Mouse (Mus musculus): ENCODE results near the gene Gtf2f1. TPM values are rescaled to one million over a fixed set of nuclear protein-coding genes. Genes with fewer than 3 reads are reported as not detected.

Gene Gtf2f1
- polyA plus RNA-seq, 1 experiment, result 61.6 TPM

DNA sequence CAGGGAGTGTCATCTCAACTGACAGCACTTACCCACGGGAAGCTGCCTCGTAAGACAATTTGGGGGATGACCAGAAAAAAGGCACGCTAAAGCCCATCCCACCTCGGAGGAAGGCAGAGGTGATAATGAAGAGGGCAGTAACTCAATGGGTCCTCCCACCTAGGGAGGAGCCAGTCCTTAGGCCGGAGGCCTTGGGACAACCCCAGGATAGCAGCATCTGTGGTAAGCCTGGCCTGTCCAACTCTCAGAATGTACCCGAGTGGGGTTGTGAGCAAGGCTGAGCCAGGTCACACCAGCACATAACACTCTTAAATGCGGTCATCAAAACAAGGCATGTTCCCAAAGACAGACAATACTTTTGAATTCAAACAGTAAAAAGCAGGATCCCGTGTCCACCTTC lies 18.6 kb upstream of the Gtf2f1 start:
- peak overlapping the region; percentile 95 for H3K4me2 ChIP-seq (ENCODE audit: low read depth)
- no peak overlapping the region for H3ac ChIP-seq (ENCODE audit: control insufficient read depth, insufficient read length)
- no peaks in the 10 kb centered on the region for H3K27me3 ChIP-seq (ENCODE audit: control insufficient read depth, insufficient read depth, insufficient read length)
- H3K4me3 ChIP-seq, result peak overlapping the region; percentile 68
- H3K36me3 ChIP-seq (ENCODE audit: control insufficient read depth, insufficient read depth), result peaks cover 20% of the 10 kb centered on the region
- H3K79me2 ChIP-seq (ENCODE audit: control insufficient read depth, insufficient read depth), result peaks cover 42% of the 10 kb centered on the region
- TF ChIP-seq CEBPB (IDR thresholded peaks at IDR 0.05; ENCODE audit: insufficient read depth, poor library complexity, severe bottlenecking) (no peak), POLR2A (IDR thresholded peaks at IDR 0.05; ENCODE audit: insufficient read length, low read depth) (peak; percentile 14)

DNA sequence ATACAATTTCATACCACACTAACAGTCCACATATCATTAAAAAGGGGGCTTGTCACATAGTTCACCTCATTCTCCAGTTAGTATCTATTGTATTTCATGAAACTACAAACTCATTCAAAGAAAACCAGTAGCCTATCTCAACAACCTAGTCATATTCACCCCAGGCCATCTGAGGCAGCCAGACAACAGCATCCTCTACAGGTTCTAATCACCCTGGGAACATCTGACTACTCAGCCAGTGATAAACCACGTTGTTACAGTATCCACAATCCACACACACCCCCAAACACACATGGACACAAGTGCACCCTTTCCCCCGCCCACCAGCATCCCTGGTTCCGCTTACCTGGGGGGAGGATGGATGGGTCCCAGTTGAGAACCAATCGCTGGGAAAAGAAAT lies 16.4 kb upstream of the Gtf2f1 start:
- no peak for TF ChIP-seq POLR2AphosphoS2 (IDR thresholded peaks at IDR 0.05; ENCODE audit: insufficient read length, low read depth)
- TF ChIP-seq MYOD1 (IDR thresholded peaks at IDR 0.05; ENCODE audit: control insufficient read depth in 1 of 3, insufficient read length in 2 of 3, low read depth in 2 of 3), result no peak

DNA sequence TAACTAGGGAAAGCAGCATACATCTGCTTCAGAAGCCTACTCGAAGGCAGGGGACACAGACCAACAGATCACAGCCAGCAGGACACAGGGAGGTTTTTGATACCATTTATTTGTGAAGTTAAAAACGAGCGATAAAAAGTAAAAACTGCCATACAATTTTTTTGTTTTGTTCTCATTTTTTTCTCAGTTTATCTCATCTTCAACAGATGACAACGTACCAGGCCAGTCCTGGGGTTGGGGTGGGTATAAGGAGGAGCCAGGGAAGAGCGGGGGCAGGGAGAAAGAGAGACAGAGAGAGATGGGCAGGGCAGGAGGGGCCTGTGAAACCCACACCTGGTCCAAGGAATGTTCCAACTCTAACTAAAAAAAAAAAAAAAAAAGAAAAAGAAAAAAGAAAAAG lies 9.9 kb upstream of the Gtf2f1 start:
- no peaks in the 10 kb centered on the region for H3K27me3 ChIP-seq (ENCODE audit: control insufficient read depth, insufficient read depth, insufficient read length)
- H3K4me2 ChIP-seq (ENCODE audit: low read depth), result no peak overlapping the region
- H3K79me2 ChIP-seq (ENCODE audit: control insufficient read depth, insufficient read depth), result no peaks in the 10 kb centered on the region
- TF ChIP-seq CEBPB (IDR thresholded peaks at IDR 0.05; ENCODE audit: insufficient read depth, poor library complexity, severe bottlenecking) (no peak), POLR2A (IDR thresholded peaks at IDR 0.05; ENCODE audit: insufficient read length, low read depth) (no peak), USF1 (IDR thresholded peaks at IDR 0.05; ENCODE audit: low read depth) (no peak), SRF (IDR thresholded peaks at IDR 0.05; ENCODE audit: control insufficient read depth, insufficient read length, low read depth) (no peak), MYOG (IDR thresholded peaks at IDR 0.05; ENCODE audit: control insufficient read depth in 1 of 3, insufficient read depth in 1 of 3, insufficient read length in 2 of 3, low read depth in 2 of 3) (no peak), MAX (IDR thresholded peaks at IDR 0.05; ENCODE audit: low read depth) (no peak), MYOD1 (IDR thresholded peaks at IDR 0.05; ENCODE audit: control insufficient read depth in 1 of 3, insufficient read length in 2 of 3, low read depth in 2 of 3) (no peak), REST (IDR thresholded peaks at IDR 0.05; ENCODE audit: insufficient read depth, insufficient read length) (no peak), E2F4 (IDR thresholded peaks at IDR 0.05; ENCODE audit: insufficient read depth) (no peak), TCF3 (IDR thresholded peaks at IDR 0.05; ENCODE audit: insufficient read length, low read depth) (no peak), TCF12 (IDR thresholded peaks at IDR 0.05; ENCODE audit: insufficient read depth, poor library complexity, severe bottlenecking) (no peak), POLR2AphosphoS2 (IDR thresholded peaks at IDR 0.05; ENCODE audit: insufficient read length, low read depth) (no peak)
- peaks cover 11% of the 10 kb centered on the region for H3K36me3 ChIP-seq (ENCODE audit: control insufficient read depth, insufficient read depth)
- H3ac ChIP-seq (ENCODE audit: control insufficient read depth, insufficient read length), result no peak overlapping the region
- no peak overlapping the region for H3K4me3 ChIP-seq

More for the DNA sequence above, 16.4 kb upstream of the Gtf2f1 start:
- H3K36me3 ChIP-seq (ENCODE audit: control insufficient read depth, insufficient read depth), result peaks cover 20% of the 10 kb centered on the region
- H3K27me3 ChIP-seq (ENCODE audit: control insufficient read depth, insufficient read depth, insufficient read length), result no peaks in the 10 kb centered on the region
- H3K4me2 ChIP-seq (ENCODE audit: low read depth), result no peak overlapping the region
- H3K4me3 ChIP-seq, result no peak overlapping the region
- no peak overlapping the region for H3ac ChIP-seq (ENCODE audit: control insufficient read depth, insufficient read length)
- peaks cover 42% of the 10 kb centered on the region for H3K79me2 ChIP-seq (ENCODE audit: control insufficient read depth, insufficient read depth)

DNA sequence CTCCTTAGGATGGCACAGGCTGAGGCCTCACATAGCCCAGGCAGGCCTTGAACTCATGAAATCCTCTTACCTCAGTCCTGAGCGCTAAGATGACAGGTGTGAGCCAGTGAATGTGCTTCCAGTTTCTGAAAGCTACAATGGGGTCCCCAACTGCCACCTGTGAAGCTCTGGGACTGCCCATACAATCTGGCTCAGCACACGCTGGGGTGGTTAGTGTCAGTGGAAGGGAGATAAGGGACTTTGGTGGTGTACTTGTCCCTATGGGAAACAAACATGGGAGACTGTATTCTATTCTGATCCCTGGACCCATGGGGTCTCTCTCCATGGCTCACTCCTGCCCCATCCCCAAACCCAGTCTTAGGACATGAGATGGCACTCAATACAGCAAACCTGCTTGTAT lies 8.6 kb upstream of the Gtf2f1 start:
- Histone ChIP-seq H3K4me2 (ENCODE audit: low read depth) (no peak overlapping the region), H3K27me3 (ENCODE audit: control insufficient read depth, insufficient read depth, insufficient read length) (no peaks in the 10 kb centered on the region), H3K79me2 (ENCODE audit: control insufficient read depth, insufficient read depth) (no peaks in the 10 kb centered on the region), H3ac (ENCODE audit: control insufficient read depth, insufficient read length) (no peak overlapping the region), H3K36me3 (ENCODE audit: control insufficient read depth, insufficient read depth) (peaks cover under 1% of the 10 kb centered on the region), H3K4me3 (no peak overlapping the region)
- TF ChIP-seq USF1 (IDR thresholded peaks at IDR 0.05; ENCODE audit: low read depth), result no peak
- TF ChIP-seq TCF12 (IDR thresholded peaks at IDR 0.05; ENCODE audit: insufficient read depth, poor library complexity, severe bottlenecking), result no peak
- TF ChIP-seq MAX (IDR thresholded peaks at IDR 0.05; ENCODE audit: low read depth), result no peak
- no peak for TF ChIP-seq CEBPB (IDR thresholded peaks at IDR 0.05; ENCODE audit: insufficient read depth, poor library complexity, severe bottlenecking)
- TF ChIP-seq MYOG (IDR thresholded peaks at IDR 0.05; ENCODE audit: control insufficient read depth in 1 of 3, insufficient read depth in 1 of 3, insufficient read length in 2 of 3, low read depth in 2 of 3), result no peak
- no peak for TF ChIP-seq E2F4 (IDR thresholded peaks at IDR 0.05; ENCODE audit: insufficient read depth)
- TF ChIP-seq SRF (IDR thresholded peaks at IDR 0.05; ENCODE audit: control insufficient read depth, insufficient read length, low read depth), result no peak
- TF ChIP-seq MYOD1 (IDR thresholded peaks at IDR 0.05; ENCODE audit: control insufficient read depth in 1 of 3, insufficient read length in 2 of 3, low read depth in 2 of 3), result no peak
- TF ChIP-seq REST (IDR thresholded peaks at IDR 0.05; ENCODE audit: insufficient read depth, insufficient read length), result no peak
- TF ChIP-seq TCF3 (IDR thresholded peaks at IDR 0.05; ENCODE audit: insufficient read length, low read depth), result no peak
- TF ChIP-seq POLR2AphosphoS2 (IDR thresholded peaks at IDR 0.05; ENCODE audit: insufficient read length, low read depth), result no peak
- no peak for TF ChIP-seq POLR2A (IDR thresholded peaks at IDR 0.05; ENCODE audit: insufficient read length, low read depth)

DNA sequence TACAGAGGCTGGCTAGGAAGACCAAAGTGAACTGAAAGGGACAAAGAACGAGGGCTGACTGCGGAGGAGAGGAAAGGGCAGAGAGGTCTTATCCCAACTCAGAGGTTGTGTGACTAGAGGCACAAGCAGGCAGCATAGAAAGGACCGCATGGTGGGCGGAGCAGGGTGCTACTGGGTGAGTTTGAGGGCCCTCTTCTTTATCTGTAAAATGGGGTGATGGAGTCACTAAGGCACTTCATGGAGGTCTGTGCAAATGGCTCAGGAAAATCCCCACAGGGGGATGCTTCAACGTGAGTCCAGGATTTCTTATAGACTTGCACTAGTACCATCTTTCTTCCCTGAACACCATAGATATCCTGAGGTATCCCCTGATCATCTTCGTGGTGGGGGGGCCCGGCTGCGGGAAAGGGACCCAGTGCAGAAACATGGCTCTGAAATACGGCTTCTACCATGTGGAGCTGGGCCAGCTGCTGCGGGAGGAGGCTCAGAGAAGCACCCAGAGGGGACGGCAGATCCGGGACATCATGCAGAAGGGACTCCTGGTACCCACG lies 1.2 kb upstream of the Gtf2f1 start:
- H3K27me3 ChIP-seq (ENCODE audit: control insufficient read depth, insufficient read depth, insufficient read length), result no peaks in the 10 kb centered on the region
- H3K79me2 ChIP-seq (ENCODE audit: control insufficient read depth, insufficient read depth), result peaks cover 18% of the 10 kb centered on the region
- TF ChIP-seq MYOG (IDR thresholded peaks at IDR 0.05; ENCODE audit: control insufficient read depth in 1 of 3, insufficient read depth in 1 of 3, insufficient read length in 2 of 3, low read depth in 2 of 3), result no peak
- TF ChIP-seq CEBPB (IDR thresholded peaks at IDR 0.05; ENCODE audit: insufficient read depth, poor library complexity, severe bottlenecking), result no peak
- no peak for TF ChIP-seq TCF12 (IDR thresholded peaks at IDR 0.05; ENCODE audit: insufficient read depth, poor library complexity, severe bottlenecking)
- TF ChIP-seq POLR2AphosphoS2 (IDR thresholded peaks at IDR 0.05; ENCODE audit: insufficient read length, low read depth), result no peak
- no peak for TF ChIP-seq E2F4 (IDR thresholded peaks at IDR 0.05; ENCODE audit: insufficient read depth)
- no peak for TF ChIP-seq REST (IDR thresholded peaks at IDR 0.05; ENCODE audit: insufficient read depth, insufficient read length)
- no peak for TF ChIP-seq TCF3 (IDR thresholded peaks at IDR 0.05; ENCODE audit: insufficient read length, low read depth)
- TF ChIP-seq MAX (IDR thresholded peaks at IDR 0.05; ENCODE audit: low read depth), result no peak
- no peak for TF ChIP-seq SRF (IDR thresholded peaks at IDR 0.05; ENCODE audit: control insufficient read depth, insufficient read length, low read depth)
- no peak for TF ChIP-seq POLR2A (IDR thresholded peaks at IDR 0.05; ENCODE audit: insufficient read length, low read depth)
- TF ChIP-seq USF1 (IDR thresholded peaks at IDR 0.05; ENCODE audit: low read depth), result no peak
- TF ChIP-seq MYOD1 (IDR thresholded peaks at IDR 0.05; ENCODE audit: control insufficient read depth in 1 of 3, insufficient read length in 2 of 3, low read depth in 2 of 3), result no peak
- H3ac ChIP-seq (ENCODE audit: control insufficient read depth, insufficient read length), result peak overlapping the region; percentile 39
- H3K4me3 ChIP-seq, result peak overlapping the region; percentile 87
- peak overlapping the region; percentile 82 for H3K4me2 ChIP-seq (ENCODE audit: low read depth)
- H3K36me3 ChIP-seq (ENCODE audit: control insufficient read depth, insufficient read depth), result peaks cover 3% of the 10 kb centered on the region

All from myocyte (in vitro differentiated cells).